ENCODE assay signal across 29 mouse cellular contexts in the genomic region with DNA sequence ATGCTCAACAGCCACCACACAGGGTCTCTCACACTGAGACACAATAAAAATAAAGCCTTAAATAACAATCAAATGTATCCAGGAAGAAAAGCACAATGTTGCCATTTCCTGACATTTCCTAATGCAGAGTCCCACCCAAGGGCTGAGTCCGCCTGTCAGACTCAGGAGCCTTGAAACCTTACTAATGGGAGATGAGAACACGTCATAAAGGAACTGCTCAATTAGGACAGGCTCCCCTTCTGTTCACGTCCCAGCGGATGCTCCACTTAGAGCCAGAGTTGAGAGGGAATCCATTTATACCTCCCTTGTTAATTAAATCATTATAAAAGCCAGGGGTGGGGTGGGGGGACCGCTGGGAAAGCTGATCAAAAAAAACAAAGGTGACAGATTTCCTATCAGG. TPM values are rescaled to one million over a fixed set of nuclear protein-coding genes. Genes with fewer than 3 reads are reported as not detected.
A peak's percentile ranks its signal among the peaks of the same experiment; 100 is the strongest.
DNase-seq lines count a peak whose midpoint lies in the region; ATAC-seq and TF ChIP-seq lines count a peak whose summit lies in the region.
"Had no signal": no experiment of that assay in that cellular context is flagged by ENCODE, and none has a peak within 500 bp of the region (broad histone marks: within the 10 kb centered on the region; RNA-seq: fewer than 3 reads in every experiment).

No protein-coding gene starts in this region.

- H3K36me3 ChIP-seq in forebrain, embryonic 15.5 days = no peaks in the 10 kb centered on the region
- H3K36me3 ChIP-seq in forebrain, embryonic 13.5 days (ENCODE audit: poor library complexity, severe bottlenecking) = no peaks in the 10 kb centered on the region
- H3K36me3 ChIP-seq in liver, adult 2 months (ENCODE audit: control insufficient read depth, insufficient read depth, low read length) = no peaks in the 10 kb centered on the region
- H3K36me3 ChIP-seq in liver, postnatal 0 days (replicated peaks; ENCODE audit: insufficient read depth, low read length) = no peaks in the 10 kb centered on the region
- H3K36me3 ChIP-seq: embryonic facial prominence, embryonic 13.5 days; heart, embryonic 13.5 days; hindbrain, embryonic 12.5 days; intestine, embryonic 15.5 days; liver, embryonic 15.5 days; stomach, embryonic 15.5 days had no signal

- no peak for TF ChIP-seq CTCF in liver, adult 2 months (IDR thresholded peaks at IDR 0.05; ENCODE audit: low read depth, low read length)
- TF ChIP-seq CTCF in liver, postnatal 0 days (IDR thresholded peaks at IDR 0.05; ENCODE audit: low read depth) = no peak

- peak; percentile 35 for DNase-seq in heart, adult 8-10 months (ENCODE audit: low spot score)
- no peak for DNase-seq in heart, postnatal 36 days
- DNase-seq in liver, adult 2 months (ENCODE audit: extremely low read depth, low read depth, low spot score) = no peak
- no peak for DNase-seq in liver, postnatal 0 days
- DNase-seq in retina, postnatal 1 day = peak; percentile 48
- no peak for DNase-seq in retina, embryonic 14.5 days (ENCODE audit: low spot score)
- DNase-seq: adrenal gland, postnatal 14 days; cerebellum, adult 11-12 months; cerebellum, adult 9-11 months; embryo, embryonic 11 days; gastrocnemius, postnatal 36 days; kidney, adult 9 months; kidney, postnatal 10 days; layer of hippocampus, adult 9-11 months; liver; midbrain, embryonic 14.5 days; right cerebral cortex, postnatal 25 days had no signal

- H3K4me2 ChIP-seq in forebrain, embryonic 15.5 days (replicated peaks) = no peak overlapping the region
- no peak overlapping the region for H3K4me2 ChIP-seq in forebrain, embryonic 13.5 days
- no peak overlapping the region for H3K4me2 ChIP-seq in liver, postnatal 0 days (ENCODE audit: low read depth, low read length)
- H3K4me2 ChIP-seq: embryonic facial prominence, embryonic 13.5 days; heart, embryonic 13.5 days; hindbrain, embryonic 12.5 days; intestine, embryonic 15.5 days; liver, embryonic 15.5 days; stomach, embryonic 15.5 days had no signal

- H3K79me2 ChIP-seq in liver, adult 2 months (ENCODE audit: control insufficient read depth, insufficient read depth, low read length) = peaks cover 46% of the 10 kb centered on the region; the same call in 1 of the 2 replicates

- H3K27me3 ChIP-seq in forebrain, embryonic 15.5 days = no peaks in the 10 kb centered on the region
- peaks cover 8% of the 10 kb centered on the region; the same call in 1 of the 2 replicates for H3K27me3 ChIP-seq in forebrain, embryonic 13.5 days
- no peaks in the 10 kb centered on the region for H3K27me3 ChIP-seq in liver, adult 2 months (ENCODE audit: control insufficient read depth, insufficient read depth, low read length)
- H3K27me3 ChIP-seq in liver, postnatal 0 days (ENCODE audit: insufficient read depth, low read length) = no peaks in the 10 kb centered on the region
- H3K27me3 ChIP-seq: embryonic facial prominence, embryonic 13.5 days; heart, embryonic 13.5 days; hindbrain, embryonic 12.5 days; intestine, embryonic 15.5 days; liver, embryonic 15.5 days; stomach, embryonic 15.5 days had no signal

- ATAC-seq in forebrain, embryonic 15.5 days (replicated peaks) = no peak
- ATAC-seq in forebrain, embryonic 13.5 days = no peak
- ATAC-seq in liver, postnatal 0 days = no peak
- ATAC-seq: CD4-positive, CD25-positive, alpha-beta regulatory T cell, adult 4 months; hindbrain, postnatal 0 days had no signal

- no peak overlapping the region for H3K9ac ChIP-seq in forebrain, embryonic 15.5 days (replicated peaks)
- no peak overlapping the region for H3K9ac ChIP-seq in forebrain, embryonic 13.5 days
- no peak overlapping the region for H3K9ac ChIP-seq in liver, adult 2 months (ENCODE audit: low read depth, low read length)
- no peak overlapping the region for H3K9ac ChIP-seq in liver, postnatal 0 days (replicated peaks)
- H3K9ac ChIP-seq: embryonic facial prominence, embryonic 13.5 days; heart, embryonic 13.5 days; hindbrain, embryonic 12.5 days; intestine, embryonic 15.5 days; liver, embryonic 15.5 days; stomach, embryonic 15.5 days had no signal

- TF ChIP-seq EP300 in liver, postnatal 0 days (IDR thresholded peaks at IDR 0.05; ENCODE audit: low read depth) = no peak

- H3K9me3 ChIP-seq in forebrain, embryonic 15.5 days = no peaks in the 10 kb centered on the region
- H3K9me3 ChIP-seq in forebrain, embryonic 13.5 days (replicated peaks) = no peaks in the 10 kb centered on the region
- H3K9me3 ChIP-seq in liver, postnatal 0 days (ENCODE audit: low read length) = no peaks in the 10 kb centered on the region
- H3K9me3 ChIP-seq: embryonic facial prominence, embryonic 13.5 days; heart, embryonic 13.5 days; hindbrain, embryonic 12.5 days; intestine, embryonic 15.5 days; liver, embryonic 15.5 days; stomach, embryonic 15.5 days had no signal

- intact Hi-C loops in heart, postnatal 36 days (cut with DNase I) = no loop called here

- H3K4me3 ChIP-seq in forebrain, embryonic 15.5 days = no peak overlapping the region
- no peak overlapping the region for H3K4me3 ChIP-seq in forebrain, embryonic 13.5 days
- no peak overlapping the region for H3K4me3 ChIP-seq in liver, adult 2 months (ENCODE audit: insufficient read depth, low read depth, low read length)
- no peak overlapping the region for H3K4me3 ChIP-seq in liver, postnatal 0 days (ENCODE audit: low read depth, low read length)
- H3K4me3 ChIP-seq: embryonic facial prominence, embryonic 13.5 days; erythroblast, embryonic 14.5 days; heart, embryonic 13.5 days; hindbrain, embryonic 12.5 days; intestine, embryonic 15.5 days; liver, embryonic 15.5 days; stomach, embryonic 15.5 days had no signal

- H3K27ac ChIP-seq in forebrain, embryonic 15.5 days (replicated peaks) = 0 out of 2 replicates have a peak overlapping the region, but pooled peaks have one; percentile 4
- no peak overlapping the region for H3K27ac ChIP-seq in forebrain, embryonic 13.5 days
- H3K27ac ChIP-seq in liver, adult 2 months (replicated peaks; ENCODE audit: insufficient read depth, low read depth, low read length) = peak overlapping the region; percentile 20; the same call in 1 of the 2 replicates
- H3K27ac ChIP-seq in liver, postnatal 0 days (ENCODE audit: low read depth) = no peak overlapping the region
- H3K27ac ChIP-seq: embryonic facial prominence, embryonic 13.5 days; heart, embryonic 13.5 days; hindbrain, embryonic 12.5 days; hindbrain, postnatal 0 days; intestine, embryonic 15.5 days; liver, embryonic 15.5 days; macrophage; stomach, embryonic 15.5 days had no signal

- WGBS in forebrain, embryonic 15.5 days = 20% methylated on average over 5 of the region's 5 CpGs
- 29% methylated on average over 5 of the region's 5 CpGs for WGBS in forebrain, embryonic 13.5 days
- 53% methylated on average over 5 of the region's 5 CpGs for WGBS in liver, adult 2 months
- 36% methylated on average over 5 of the region's 5 CpGs for WGBS in liver, postnatal 0 days (ENCODE audit: insufficient replicate concordance)

- no peak for TF ChIP-seq POLR2A in liver, adult 2 months (IDR thresholded peaks at IDR 0.05; ENCODE audit: extremely low read depth, insufficient read depth, low read length)

- peaks cover 9% of the 10 kb centered on the region; the same call in 1 of the 2 replicates for H3K4me1 ChIP-seq in forebrain, embryonic 15.5 days
- peaks cover 11% of the 10 kb centered on the region; the same call in 1 of the 2 replicates for H3K4me1 ChIP-seq in forebrain, embryonic 13.5 days
- H3K4me1 ChIP-seq in liver, adult 2 months (ENCODE audit: control insufficient read depth, insufficient read depth, low read length) = peaks cover 34% of the 10 kb centered on the region
- H3K4me1 ChIP-seq in liver, postnatal 0 days (ENCODE audit: insufficient read depth) = no peaks in the 10 kb centered on the region
- H3K4me1 ChIP-seq: embryonic facial prominence, embryonic 13.5 days; heart, embryonic 13.5 days; hindbrain, embryonic 12.5 days; intestine, embryonic 15.5 days; liver, embryonic 15.5 days; stomach, embryonic 15.5 days had no signal

RNA-seq across cellular contexts. Expression of gene Shtn1, which starts 9.8 kb away (rescaled TPM):
- polyA plus RNA-seq in forebrain, embryonic 15.5 days (2015; fragmentation: Nextera tagmentation; extraction: Ambion mirVana) = 58.6 and 73.1 TPM in 2 replicates
- 24.0 and 25.3 TPM in 2 replicates for polyA plus RNA-seq in forebrain, embryonic 13.5 days (2015; fragmentation: Nextera tagmentation; extraction: Ambion mirVana)
- 1 to 10 TPM; 2.1 to 3.4 (median 2.6) TPM for total RNA-seq in heart, adult 8-10 months (2022)
- 1 to 10 TPM; 2.1 to 2.3 TPM for total RNA-seq in heart, postnatal 36 days (2021)
- 10.4 and 10.6 TPM in 2 replicates for total RNA-seq in liver, adult 2 months (2014; rRNA removed)
- 3.9 and 4.9 TPM in 2 replicates for polyA plus RNA-seq in liver, adult 2 months (2012; rRNA removed)
- 2.5 and 2.9 TPM in 2 replicates for polyA plus RNA-seq in liver, postnatal 0 days (2015; fragmentation: Nextera tagmentation; extraction: Ambion mirVana)
- polyA plus RNA-seq: erythroblast, embryonic 14.5 days had no signal

Comparison
In these comparisons a context has a peak if more than half of its experiments do, and no peak if none do; other contexts are left out.
1. H3K27ac ChIP-seq: peak in forebrain, embryonic 15.5 days (single experiment) and liver, adult 2 months (single experiment); none in forebrain, embryonic 13.5 days (single experiment) and liver, postnatal 0 days (single experiment).
2. DNase-seq: peak in heart, adult 8-10 months (single experiment) and retina, postnatal 1 day (single experiment); none in heart, postnatal 36 days (0 of 2), liver, adult 2 months (single experiment), liver, postnatal 0 days (single experiment) and retina, embryonic 14.5 days (single experiment).